Mouse (Mus musculus) testis, adult 2 months (tissue): ENCODE data around the gene Gsc.

Experiments used
- CTCF ChIP-seq: fragments of 200-500 bp; IDR thresholded peaks from 2 replicates; pipeline ENCODE4 v1.5.1; 2012; ENCODE audit warnings: low read depth, mild to moderate bottlenecking, inconsistent platforms, low read length, moderate library complexity; ENCODE audit not compliant: control insufficient read depth, insufficient read depth, insufficient replicate concordance
- POLR2A ChIP-seq: fragments of 200-500 bp; IDR thresholded peaks from 2 replicates; pipeline ENCODE4 v1.6.1; 2012; ENCODE audit warnings: low read depth, mild to moderate bottlenecking, inconsistent platforms, low read length, moderate library complexity; ENCODE audit not compliant: control insufficient read depth

DNA sequence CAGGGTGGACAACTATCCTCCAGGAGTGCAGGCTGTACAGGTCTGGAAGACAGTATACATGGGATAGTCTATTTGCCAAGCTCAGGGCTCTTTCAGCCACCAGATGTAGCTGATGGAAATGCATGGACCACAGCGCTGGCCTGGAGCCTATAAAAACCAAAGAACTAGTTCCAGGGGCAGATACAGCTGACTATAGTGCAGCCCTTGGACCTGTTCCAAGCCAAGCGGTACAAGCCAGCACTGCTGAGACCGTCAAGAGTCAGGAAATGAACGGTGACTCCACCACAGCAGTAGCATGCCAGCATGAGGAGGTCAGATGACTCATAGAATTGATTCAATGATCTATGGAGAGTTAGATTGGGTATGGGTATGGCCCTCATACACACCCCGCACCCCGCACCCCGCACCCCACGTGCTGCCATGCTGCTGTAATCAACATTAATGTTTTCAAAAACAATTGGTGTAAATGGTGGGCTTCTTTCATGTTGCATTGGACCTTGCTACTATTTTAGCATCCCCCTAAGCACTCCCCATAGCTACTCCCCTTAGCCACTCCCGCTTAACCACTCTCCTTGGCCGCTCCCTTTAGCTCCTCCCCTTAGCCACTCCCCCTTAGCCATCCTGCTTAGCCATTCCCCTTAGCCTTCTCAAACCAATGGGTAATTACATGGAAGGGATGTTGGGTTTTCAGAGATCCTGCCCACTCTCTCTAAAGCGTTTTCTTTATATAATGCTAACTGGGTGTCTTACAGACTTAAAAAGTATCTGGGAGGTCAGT, 50.3 kb downstream of the Gsc start:
- TF ChIP-seq CTCF (no peak), POLR2A (no peak)
